Mouse (Mus musculus) intestine, embryonic 14.5 days (tissue): Measurements from ENCODE around the gene Cd69. TPM values are rescaled to one million over a fixed set of nuclear protein-coding genes. Genes with fewer than 3 reads are reported as not detected.

Experiments used
- ATAC-seq: fragments of 200-750 bp; cut with Nextera tagmentation; replicated peaks from 2 replicates; pipeline ENCODE4 v1.8.0; 2017; ENCODE audit warnings: low read depth, moderate number of reproducible peaks, moderate TSS enrichment, moderate library complexity; ENCODE audit not compliant: low FRiP score, low TSS enrichment
- DNase-seq: peaks from one replicate; pipeline ENCODE4 v3.0.0-alpha.2; 2018; ENCODE audit warnings: low spot score
- H3K27ac ChIP-seq: fragments of 300-500 bp; sonication (generic); 2 replicates; pipeline ENCODE4 v1.5.1; 2014; ENCODE audit warnings: low read depth, mild to moderate bottlenecking, control low read depth
- H3K27me3 ChIP-seq: fragments of 300-500 bp; sonication (generic); replicated peaks from 2 replicates; pipeline ENCODE4 v1.6.1; 2014; ENCODE audit warnings: low read length, control low read depth; ENCODE audit not compliant: control insufficient read depth, insufficient read depth
- H3K36me3 ChIP-seq: fragments of 300-500 bp; sonication (generic); 2 replicates; pipeline ENCODE4 v1.6.1; 2014; ENCODE audit warnings: low read length, control low read depth; ENCODE audit not compliant: control insufficient read depth, insufficient read depth
- H3K4me1 ChIP-seq: fragments of 300-500 bp; sonication (generic); replicated peaks from 2 replicates; pipeline ENCODE4 v1.6.1; 2014; ENCODE audit warnings: low read length, control low read depth, mixed read lengths; ENCODE audit not compliant: control insufficient read depth, insufficient read depth
- H3K4me2 ChIP-seq: fragments of 300-500 bp; sonication (generic); 2 replicates; pipeline ENCODE4 v1.6.1; 2014; ENCODE audit warnings: low read length
- H3K4me3 ChIP-seq: fragments of 300-500 bp; sonication (generic); 2 replicates; pipeline ENCODE4 v1.5.1; 2014; ENCODE audit warnings: low read depth, low read length, control low read depth, mixed read lengths
- H3K9ac ChIP-seq: fragments of 300-500 bp; sonication (generic); 2 replicates; pipeline ENCODE4 v1.6.1; 2014; ENCODE audit warnings: mild to moderate bottlenecking, low read length
- H3K9me3 ChIP-seq: fragments of 300-500 bp; sonication (generic); 2 replicates; pipeline ENCODE4 v1.6.1; 2016; ENCODE audit warnings: low read length, control low read depth; ENCODE audit not compliant: control insufficient read depth
- WGBS: fragments of 180-500 bp; shearing (Covaris S2); extraction: QIAGEN DNeasy Blood & Tissue Kit; methylation state at CpG from one replicate; pipeline ENCODE4 v1.1.7; 2014; 5-methylcytosine and 5-hydroxymethylcytosine counted together
- polyA plus RNA-seq: library from polyadenylated mRNA; unstranded; fragments of >200 nt; fragmentation: Nextera tagmentation; extraction: Ambion mirVana; gene quantifications from 2 replicates; pipeline ENCODE4 v1.2.1, GENCODE M21; 2014

The Cd69 gene
- polyA plus RNA-seq, 1 experiment from 2014 or later = 0.51 TPM

DNA sequence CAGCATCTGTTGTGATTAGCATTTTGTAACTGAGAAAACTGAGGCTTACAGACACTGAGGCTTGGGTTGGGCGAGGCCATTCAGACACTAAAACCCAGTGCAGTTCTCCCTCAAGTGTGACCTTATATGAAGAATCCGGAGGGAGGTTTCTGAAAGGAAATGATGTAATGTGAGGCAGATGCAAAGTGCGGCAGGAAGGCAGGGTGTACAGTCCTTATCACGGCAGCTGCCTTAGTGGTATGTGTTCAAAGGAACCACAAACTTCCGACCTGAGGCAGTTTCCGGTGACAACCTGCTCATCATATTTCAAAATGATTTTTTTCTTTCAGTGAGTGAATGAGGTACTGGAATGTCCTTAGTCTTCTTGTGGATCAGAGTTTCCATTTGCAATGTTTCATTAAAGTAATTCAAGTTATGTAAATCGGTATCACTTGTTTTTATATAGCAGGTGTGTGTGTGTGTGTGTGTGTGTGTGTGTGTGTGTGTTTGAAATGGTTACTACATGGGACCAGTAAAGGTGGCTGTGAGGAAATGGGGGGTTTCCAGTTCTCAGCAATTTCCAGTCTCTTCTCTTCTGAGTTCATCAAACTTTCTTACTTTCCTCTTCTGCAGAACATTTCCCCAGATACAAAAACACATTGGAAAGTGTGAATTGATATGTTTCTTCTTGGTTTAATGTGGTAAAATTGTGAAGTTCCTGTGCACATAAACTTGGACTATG, 9.3 kb upstream of the Cd69 start:
- H3K9me3 ChIP-seq = no peaks in the 10 kb centered on the region
- H3K4me2 ChIP-seq = no peak overlapping the region
- no peak overlapping the region for H3K4me3 ChIP-seq
- H3K27me3 ChIP-seq = no peaks in the 10 kb centered on the region
- ATAC-seq = no peak
- H3K9ac ChIP-seq = no peak overlapping the region
- whole genome bisulfite sequencing = 70% methylated on average over 7 of the region's 7 CpGs
- H3K36me3 ChIP-seq = no peaks in the 10 kb centered on the region
- no peak for DNase-seq
- H3K4me1 ChIP-seq = no peaks in the 10 kb centered on the region
- no peak overlapping the region for H3K27ac ChIP-seq

- 65% methylated on average over 3 of the region's 3 CpGs for WGBS
- no peaks in the 10 kb centered on the region for H3K36me3 ChIP-seq
- no peak for ATAC-seq
These were observed 8.0 kb upstream of the Cd69 start for GRCm38 (mm10) chr6:129283271-129283670.

DNA sequence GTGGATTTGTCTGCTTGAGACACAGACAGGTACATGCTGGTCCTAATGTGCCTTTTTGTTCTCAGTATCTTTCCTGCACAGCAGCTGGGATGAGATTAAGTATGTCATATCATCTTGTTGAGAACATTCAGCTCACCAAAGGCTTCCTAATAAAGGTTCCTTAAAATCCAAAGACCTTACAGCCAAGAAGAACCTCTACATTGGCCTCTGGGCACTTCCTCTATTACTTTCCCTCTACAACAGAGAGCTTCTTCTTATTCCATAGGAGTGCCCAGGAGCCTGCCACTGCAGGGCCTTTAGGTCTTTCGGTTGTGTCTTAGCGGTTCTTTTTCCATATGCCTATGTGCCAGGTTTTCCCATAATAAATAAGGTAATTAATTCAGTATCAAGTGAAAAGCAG, 1.2 kb upstream of the Cd69 start:
- no peaks in the 10 kb centered on the region for H3K27me3 ChIP-seq
- H3K4me3 ChIP-seq = no peak overlapping the region
- no peaks in the 10 kb centered on the region for H3K9me3 ChIP-seq
- no peak overlapping the region for H3K27ac ChIP-seq
- DNase-seq = no peak
- no peaks in the 10 kb centered on the region for H3K36me3 ChIP-seq
- no peak overlapping the region for H3K4me2 ChIP-seq
- no peaks in the 10 kb centered on the region for H3K4me1 ChIP-seq
- no peak overlapping the region for H3K9ac ChIP-seq
- 94% methylated on average over 2 of the region's 2 CpGs for WGBS
- ATAC-seq = no peak

More at GRCm38 (mm10) chr6:129283271-129283670, 8.0 kb upstream of the Cd69 start:
- H3K9ac ChIP-seq = no peak overlapping the region
- H3K4me1 ChIP-seq = no peaks in the 10 kb centered on the region
- H3K27ac ChIP-seq = no peak overlapping the region
- H3K4me2 ChIP-seq = no peak overlapping the region
- no peak overlapping the region for H3K4me3 ChIP-seq
- H3K27me3 ChIP-seq = no peaks in the 10 kb centered on the region
- no peaks in the 10 kb centered on the region for H3K9me3 ChIP-seq
- DNase-seq = no peak

- Histone ChIP-seq H3K36me3 (no peaks in the 10 kb centered on the region), H3K4me1 (no peaks in the 10 kb centered on the region), H3K9me3 (no peaks in the 10 kb centered on the region), H3K4me3 (no peak overlapping the region), H3K9ac (no peak overlapping the region), H3K27ac (no peak overlapping the region), H3K27me3 (no peaks in the 10 kb centered on the region), H3K4me2 (no peak overlapping the region)
- DNase-seq = no peak
- no peak for ATAC-seq
- WGBS = 60% methylated on average over 3 of the region's 3 CpGs
These were observed 478 bp upstream of the Cd69 start for GRCm38 (mm10) chr6:129275624-129276203.

- Histone ChIP-seq H3K27me3 (no peaks in the 10 kb centered on the region), H3K36me3 (no peaks in the 10 kb centered on the region), H3K27ac (no peak overlapping the region), H3K4me2 (no peak overlapping the region), H3K4me3 (no peak overlapping the region), H3K9ac (no peak overlapping the region), H3K4me1 (no peaks in the 10 kb centered on the region), H3K9me3 (no peaks in the 10 kb centered on the region)
- DNase-seq = no peak
- no peak for ATAC-seq
- WGBS = 88% methylated on average over 2 of the region's 2 CpGs
These were observed 760 bp downstream of the Cd69 start for GRCm38 (mm10) chr6:129274476-129274875.

DNA sequence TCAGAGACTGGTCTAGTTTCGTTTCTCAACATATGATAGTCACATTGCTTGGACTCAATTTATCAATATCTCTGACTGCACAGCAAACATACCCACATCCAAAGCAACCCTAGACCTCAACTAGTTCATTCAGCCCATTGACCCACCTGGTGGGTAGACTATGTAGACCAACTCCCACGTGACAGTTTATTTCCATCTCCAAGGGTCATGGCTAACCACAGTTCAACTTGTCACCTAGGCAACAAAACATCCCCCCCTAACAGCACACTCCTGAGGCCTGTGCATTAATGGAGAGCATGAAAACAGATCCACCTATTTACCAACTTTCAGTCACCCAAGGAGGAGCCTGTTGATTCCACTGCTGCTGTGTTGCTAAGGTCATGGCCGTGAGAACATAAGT, 1.6 kb downstream of the Cd69 start:
- ATAC-seq (no peak), DNase-seq (no peak)
- Histone ChIP-seq H3K9me3 (no peaks in the 10 kb centered on the region), H3K4me2 (no peak overlapping the region), H3K27ac (no peak overlapping the region), H3K36me3 (no peaks in the 10 kb centered on the region), H3K27me3 (no peaks in the 10 kb centered on the region), H3K4me3 (no peak overlapping the region), H3K9ac (no peak overlapping the region), H3K4me1 (no peaks in the 10 kb centered on the region)
- WGBS = 74% methylated on average over 3 of the region's 3 CpGs

DNA sequence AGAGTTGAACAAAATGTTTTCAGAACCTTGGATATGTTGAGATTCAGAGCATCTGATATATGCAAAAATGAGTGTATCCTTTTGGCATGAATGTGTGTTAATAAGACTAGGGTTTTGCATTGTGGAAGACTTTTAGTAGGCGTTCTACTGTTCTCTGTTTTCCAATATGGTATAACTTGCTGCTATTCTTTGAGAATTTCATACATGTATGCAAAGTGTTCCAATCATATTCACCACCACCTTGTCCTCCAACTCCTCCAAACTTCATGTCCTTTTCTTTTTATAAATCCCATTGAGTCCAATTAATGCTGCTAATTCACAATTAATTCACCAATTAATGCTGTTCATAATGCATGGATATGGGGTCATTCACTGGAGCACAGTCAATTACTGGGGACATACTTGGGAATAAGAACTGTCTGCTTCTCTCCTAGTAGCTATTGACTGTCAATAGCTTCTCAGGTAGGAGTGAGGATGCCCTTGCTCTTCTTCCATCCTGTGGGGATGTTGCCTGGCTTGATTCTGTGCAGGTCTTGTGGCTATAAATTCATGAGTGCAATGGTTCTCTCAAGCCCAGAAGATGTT, 8.7 kb downstream of the Cd69 start:
- 87% methylated on average over 1 of the region's 1 CpGs for WGBS
- Histone ChIP-seq H3K36me3 (no peaks in the 10 kb centered on the region), H3K9ac (no peak overlapping the region), H3K27ac (no peak overlapping the region), H3K4me3 (no peak overlapping the region), H3K4me1 (no peaks in the 10 kb centered on the region), H3K9me3 (no peaks in the 10 kb centered on the region), H3K27me3 (no peaks in the 10 kb centered on the region), H3K4me2 (no peak overlapping the region)
- no peak for ATAC-seq
- DNase-seq = no peak

GRCm38 (mm10) chr6:129265821-129266220, 9.4 kb downstream of the Cd69 start:
- DNase-seq (no peak), ATAC-seq (no peak)
- Histone ChIP-seq H3K4me2 (no peak overlapping the region), H3K36me3 (no peaks in the 10 kb centered on the region), H3K27ac (no peak overlapping the region), H3K4me1 (no peaks in the 10 kb centered on the region), H3K27me3 (no peaks in the 10 kb centered on the region), H3K9me3 (no peaks in the 10 kb centered on the region), H3K9ac (no peak overlapping the region), H3K4me3 (no peak overlapping the region)
- WGBS = 68% methylated on average over 3 of the region's 3 CpGs

GRCm38 (mm10) chr6:129260940-129261339, 14.3 kb downstream of the Cd69 start:
- no peak for DNase-seq
- Histone ChIP-seq H3K9ac (no peak overlapping the region), H3K36me3 (no peaks in the 10 kb centered on the region), H3K4me1 (no peaks in the 10 kb centered on the region), H3K4me3 (no peak overlapping the region), H3K27ac (no peak overlapping the region), H3K27me3 (no peaks in the 10 kb centered on the region), H3K9me3 (no peaks in the 10 kb centered on the region), H3K4me2 (no peak overlapping the region)
- 80% methylated on average over 4 of the region's 4 CpGs for WGBS
- ATAC-seq = no peak
